Mouse (Mus musculus) erythroblast, embryonic 14.5 days (primary cell): ENCODE measurements around the gene Gal3st1.

ENCODE experiments used
- GATA1 ChIP-seq: IDR thresholded peaks from 2 replicates; pipeline ENCODE4 v1.6.1; 2012; ENCODE audit warnings: low read length, inconsistent platforms, mixed read lengths
- TAL1 ChIP-seq: IDR thresholded peaks from 3 replicates; pipeline ENCODE4 v1.6.1; 2012; ENCODE audit warnings: low read length, inconsistent platforms, mixed read lengths

- TF ChIP-seq GATA1 (no peak), TAL1 (no peak)
Observed at GRCm38 (mm10) chr11:4033471-4033870, 50.0 kb downstream of the Gal3st1 start.
